Mouse (Mus musculus) embryonic facial prominence, embryonic 14.5 days (tissue): ENCODE data around the gene Gm45716. TPM values are rescaled to one million over a fixed set of nuclear protein-coding genes. Genes with fewer than 3 reads are reported as not detected.

ENCODE experiments used
- ATAC-seq: fragments of 200-750 bp; cut with Nextera tagmentation; 2 replicates; pipeline ENCODE4 v1.8.0; 2017; ENCODE audit warnings: low read depth, moderate number of reproducible peaks, moderate TSS enrichment
- DNase-seq: peaks from one replicate; pipeline ENCODE4 v3.0.0-alpha.2; 2015; ENCODE audit warnings: low spot score
- H3K27ac ChIP-seq: fragments of 300-500 bp; sonication (generic); replicated peaks from 2 replicates; pipeline ENCODE4 v1.5.1; 2014; ENCODE audit warnings: low read depth, mild to moderate bottlenecking, low read length, moderate library complexity
- H3K27me3 ChIP-seq: fragments of 300-500 bp; sonication (generic); replicated peaks from 2 replicates; pipeline ENCODE4 v1.6.1; 2014; ENCODE audit warnings: low read length; ENCODE audit not compliant: control insufficient read depth, insufficient read depth
- H3K36me3 ChIP-seq: fragments of 300-500 bp; sonication (generic); 2 replicates; pipeline ENCODE4 v1.6.1; 2014; ENCODE audit warnings: low read length, mixed read lengths; ENCODE audit not compliant: control insufficient read depth, insufficient read depth
- H3K4me1 ChIP-seq: fragments of 300-500 bp; sonication (generic); 2 replicates; pipeline ENCODE4 v1.6.1; 2014; ENCODE audit warnings: antibody characterized with exemption, low read length; ENCODE audit not compliant: control insufficient read depth, insufficient read depth
- H3K4me2 ChIP-seq: fragments of 300-500 bp; sonication (generic); 2 replicates; pipeline ENCODE4 v1.6.1; 2014; ENCODE audit warnings: low read depth, mild to moderate bottlenecking, low read length, moderate library complexity, mixed read lengths
- H3K4me3 ChIP-seq: fragments of 300-500 bp; sonication (generic); 2 replicates; pipeline ENCODE4 v1.5.1; 2014; ENCODE audit warnings: low read depth, mild to moderate bottlenecking, low read length
- H3K9ac ChIP-seq: fragments of 300-500 bp; sonication (generic); 2 replicates; pipeline ENCODE4 v1.6.1; 2014; ENCODE audit warnings: low read depth, mild to moderate bottlenecking, low read length, moderate library complexity, mixed read lengths
- H3K9me3 ChIP-seq: fragments of 300-500 bp; sonication (generic); 2 replicates; pipeline ENCODE4 v1.6.1; 2016; ENCODE audit warnings: low read length; ENCODE audit not compliant: control insufficient read depth
- WGBS: fragments of 180-500 bp; shearing (Covaris S2); extraction: QIAGEN DNeasy Blood & Tissue Kit; methylation state at CpG from one replicate; pipeline ENCODE4 v1.1.7; 2014; 5-methylcytosine and 5-hydroxymethylcytosine counted together
- polyA plus RNA-seq: library from polyadenylated mRNA; unstranded; fragments of >200 nt; fragmentation: Nextera tagmentation; extraction: Ambion mirVana; gene quantifications from 2 replicates; pipeline ENCODE4 v1.2.1, GENCODE M21; 2014

Gene Gm45716
- polyA plus RNA-seq, 1 experiment from 2014 or later, result 11.5 TPM

DNA sequence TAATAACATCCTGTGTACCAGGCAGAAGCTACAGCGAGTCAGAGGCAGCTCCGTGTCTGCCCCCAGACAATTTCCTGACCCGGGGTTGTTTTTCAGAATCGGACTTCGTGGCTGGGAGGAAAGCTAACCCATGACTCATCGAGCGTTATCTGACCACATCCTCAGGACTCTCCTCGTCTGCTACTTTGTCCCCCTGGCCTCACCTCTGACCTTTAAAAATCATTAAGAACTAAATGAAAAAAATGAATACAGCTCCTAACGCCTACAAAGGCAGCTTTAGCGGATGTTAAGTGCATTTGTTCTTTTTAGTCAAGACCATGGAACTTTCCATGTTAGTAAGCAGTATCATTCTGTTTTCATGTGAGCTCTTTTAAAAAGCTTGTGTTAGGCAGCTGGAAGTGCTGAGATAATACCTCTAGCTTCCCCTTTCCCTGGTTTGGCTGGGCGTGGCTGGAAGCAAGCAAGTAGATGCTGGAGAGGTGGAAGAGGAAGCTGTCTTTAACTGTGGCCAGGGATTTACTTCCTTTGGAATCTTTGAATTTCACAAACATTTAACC lies 37.5 kb downstream of the Gm45716 start:
- Histone ChIP-seq H3K4me1 (peaks cover 11% of the 10 kb centered on the region), H3K9ac (no peak overlapping the region), H3K4me3 (no peak overlapping the region), H3K27ac (no peak overlapping the region), H3K4me2 (no peak overlapping the region), H3K36me3 (no peaks in the 10 kb centered on the region), H3K9me3 (no peaks in the 10 kb centered on the region), H3K27me3 (no peaks in the 10 kb centered on the region)
- DNase-seq (peak; percentile 17), ATAC-seq (no peak)
- WGBS, result 42% methylated on average over 11 of the region's 11 CpGs

DNA sequence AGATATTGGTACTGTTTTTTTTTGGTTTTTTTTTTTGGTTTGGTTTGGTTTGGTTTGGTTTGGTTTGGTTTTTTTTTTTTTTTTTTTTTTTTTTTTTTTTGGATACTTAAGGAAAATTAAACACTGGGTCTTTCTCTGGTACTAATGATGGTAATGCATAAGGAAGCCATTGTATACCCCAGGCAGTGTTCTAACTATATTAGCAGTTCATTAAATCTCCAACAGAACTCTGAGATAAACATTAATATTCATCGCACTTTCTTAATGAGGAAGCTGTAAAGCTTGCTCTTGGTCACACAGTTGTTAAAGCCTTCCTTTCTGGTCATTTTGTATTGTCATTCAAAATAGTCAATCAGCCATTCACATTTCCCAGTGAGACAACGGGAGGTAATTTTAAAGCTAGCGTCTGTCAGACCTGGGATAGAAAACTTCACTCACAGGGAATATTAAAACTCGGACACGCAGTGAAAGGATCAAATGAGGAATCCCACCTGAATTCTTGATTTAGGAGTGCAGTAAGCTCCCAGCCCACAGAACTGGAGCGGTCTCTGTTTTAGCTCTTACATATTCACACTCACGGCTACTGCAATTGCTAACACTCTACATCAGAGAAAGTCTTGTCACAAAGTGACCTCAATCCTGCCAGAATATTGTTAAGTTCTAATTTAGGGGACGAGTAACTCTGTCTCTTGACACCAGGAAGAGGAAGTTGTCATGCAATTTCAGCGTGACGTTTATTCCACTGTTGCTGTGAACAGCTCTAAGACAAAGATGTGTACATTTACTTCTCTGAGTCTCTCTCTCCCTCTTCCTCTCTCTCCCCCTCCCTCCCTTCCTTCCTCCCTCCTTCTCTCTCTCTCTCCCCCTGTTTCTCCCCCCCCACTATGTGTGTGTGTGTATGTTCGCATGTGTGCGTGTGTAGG lies 39.8 kb downstream of the Gm45716 start:
- H3K4me2 ChIP-seq, result no peak overlapping the region
- no peak overlapping the region for H3K27ac ChIP-seq
- WGBS, result 65% methylated on average over 12 of the region's 12 CpGs
- peaks cover 5% of the 10 kb centered on the region; the same call in 1 of the 2 replicates for H3K4me1 ChIP-seq
- no peak overlapping the region for H3K9ac ChIP-seq
- no peak for DNase-seq
- H3K36me3 ChIP-seq, result no peaks in the 10 kb centered on the region
- no peaks in the 10 kb centered on the region for H3K9me3 ChIP-seq
- H3K4me3 ChIP-seq, result no peak overlapping the region
- no peaks in the 10 kb centered on the region for H3K27me3 ChIP-seq
- ATAC-seq, result no peak

DNA sequence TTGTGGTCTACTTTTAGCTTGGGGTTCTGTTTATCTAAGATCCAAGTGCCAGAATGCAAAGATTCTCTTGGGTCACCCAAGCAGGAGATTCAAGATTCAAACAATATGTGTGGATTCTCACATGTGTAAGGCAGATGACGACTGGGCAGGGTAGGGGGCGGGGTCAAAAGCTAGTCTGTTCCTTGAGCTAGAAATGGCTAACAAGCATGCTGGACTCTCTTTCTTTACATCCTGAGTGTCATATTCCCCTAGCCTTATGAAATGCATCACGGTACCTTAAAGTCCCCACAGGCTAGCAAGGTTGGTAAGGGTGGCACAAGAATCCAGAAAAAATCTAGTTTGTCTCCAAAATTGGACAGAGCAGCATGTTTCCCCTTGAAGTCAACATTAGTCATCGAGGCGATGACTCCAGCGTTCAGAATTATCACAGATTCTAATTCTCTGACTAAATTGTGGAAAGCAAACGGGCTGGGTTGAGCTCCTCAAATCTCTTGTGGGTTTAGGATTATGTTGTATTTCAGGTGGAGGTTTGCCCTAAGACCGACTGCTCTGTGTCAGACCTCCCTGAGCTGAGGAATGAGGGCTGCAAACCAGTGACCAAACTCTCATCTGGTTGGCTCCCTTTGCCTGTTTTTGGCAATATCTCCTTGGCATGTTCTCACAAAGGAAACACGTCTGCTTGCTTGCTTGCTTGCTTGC lies 40.9 kb downstream of the Gm45716 start:
- H3K27me3 ChIP-seq, result no peaks in the 10 kb centered on the region
- no peak overlapping the region for H3K4me2 ChIP-seq
- ATAC-seq, result no peak
- H3K27ac ChIP-seq, result no peak overlapping the region
- H3K4me1 ChIP-seq, result peaks cover 5% of the 10 kb centered on the region; the same call in 1 of the 2 replicates
- no peak overlapping the region for H3K4me3 ChIP-seq
- H3K36me3 ChIP-seq, result no peaks in the 10 kb centered on the region
- H3K9ac ChIP-seq, result no peak overlapping the region
- no peaks in the 10 kb centered on the region for H3K9me3 ChIP-seq
- WGBS, result 66% methylated on average over 9 of the region's 9 CpGs
- DNase-seq, result no peak

DNA sequence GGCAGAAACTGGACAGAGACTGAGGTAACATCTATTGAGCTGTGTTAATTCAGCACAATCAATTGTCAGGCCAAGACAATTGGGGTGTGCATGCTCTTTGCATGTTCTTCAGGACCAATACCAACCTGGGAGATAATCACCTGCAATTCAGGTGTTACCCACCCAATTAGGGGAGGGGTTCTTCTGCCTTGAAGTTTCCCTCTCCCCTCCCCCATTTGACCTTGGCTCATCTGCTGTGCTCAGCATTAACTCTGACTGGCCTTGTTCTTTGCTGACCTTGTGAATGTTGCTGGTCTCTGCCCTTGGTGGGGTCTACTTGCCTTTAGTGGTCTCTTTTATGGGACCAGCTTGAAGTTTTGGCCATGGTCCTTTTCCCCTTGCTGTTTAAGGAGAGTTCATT lies 42.3 kb downstream of the Gm45716 start:
- DNase-seq, result no peak
- Histone ChIP-seq H3K27me3 (no peaks in the 10 kb centered on the region), H3K9ac (no peak overlapping the region), H3K4me2 (no peak overlapping the region), H3K36me3 (no peaks in the 10 kb centered on the region), H3K4me1 (peaks cover 5% of the 10 kb centered on the region; the same call in 1 of the 2 replicates), H3K9me3 (no peaks in the 10 kb centered on the region), H3K4me3 (no peak overlapping the region), H3K27ac (no peak overlapping the region)
- ATAC-seq, result no peak

DNA sequence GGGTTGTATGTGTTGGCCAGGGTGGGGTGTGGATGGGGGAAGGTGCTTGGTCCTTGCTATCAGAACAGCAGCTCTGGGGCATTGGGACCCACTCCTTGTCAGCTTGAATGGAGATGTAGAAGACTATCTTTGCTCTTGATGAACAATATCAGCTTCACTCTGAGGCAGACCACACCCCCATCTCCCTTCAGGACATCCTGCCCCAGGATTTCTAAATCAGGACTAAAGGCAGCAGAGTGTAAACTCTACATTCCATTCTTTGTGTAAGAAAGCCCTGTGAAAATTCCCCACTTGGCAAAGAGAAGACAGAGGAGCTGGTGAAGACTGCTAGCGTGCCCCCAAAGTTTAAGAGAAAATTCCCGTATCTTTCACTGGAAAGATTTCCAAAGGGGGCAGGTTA lies 43.2 kb downstream of the Gm45716 start:
- Histone ChIP-seq H3K36me3 (no peaks in the 10 kb centered on the region), H3K4me3 (no peak overlapping the region), H3K9ac (no peak overlapping the region), H3K27me3 (no peaks in the 10 kb centered on the region), H3K9me3 (no peaks in the 10 kb centered on the region), H3K4me2 (no peak overlapping the region), H3K4me1 (peaks cover 5% of the 10 kb centered on the region; the same call in 1 of the 2 replicates), H3K27ac (no peak overlapping the region)
- no peak for ATAC-seq
- 56% methylated on average over 2 of the region's 2 CpGs for WGBS
- peak; percentile 27 for DNase-seq

DNA sequence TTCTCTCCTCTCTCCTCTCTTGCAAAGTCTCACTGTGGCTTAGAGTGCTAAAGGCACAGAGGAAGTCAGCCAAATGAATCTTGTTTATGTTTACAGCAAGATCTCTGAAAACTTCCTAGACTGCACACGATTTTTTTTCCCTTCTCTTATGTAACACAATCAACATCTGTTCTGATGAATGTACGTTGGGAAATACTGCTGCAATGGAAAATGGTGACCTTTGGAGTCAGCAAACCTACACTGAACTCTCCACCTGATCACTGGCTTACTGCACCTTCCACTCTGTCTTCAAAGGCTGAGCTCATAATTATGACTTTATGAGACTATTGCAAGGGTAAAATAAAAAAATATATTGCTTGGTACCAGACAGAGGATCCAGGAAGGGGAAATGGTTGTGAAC lies 44.1 kb downstream of the Gm45716 start:
- Histone ChIP-seq H3K27ac (no peak overlapping the region), H3K27me3 (no peaks in the 10 kb centered on the region), H3K4me3 (no peak overlapping the region), H3K9ac (no peak overlapping the region), H3K4me2 (no peak overlapping the region), H3K9me3 (no peaks in the 10 kb centered on the region), H3K4me1 (peaks cover 5% of the 10 kb centered on the region; the same call in 1 of the 2 replicates), H3K36me3 (no peaks in the 10 kb centered on the region)
- DNase-seq (no peak), ATAC-seq (no peak)
- WGBS, result 39% methylated on average over 2 of the region's 2 CpGs

DNA sequence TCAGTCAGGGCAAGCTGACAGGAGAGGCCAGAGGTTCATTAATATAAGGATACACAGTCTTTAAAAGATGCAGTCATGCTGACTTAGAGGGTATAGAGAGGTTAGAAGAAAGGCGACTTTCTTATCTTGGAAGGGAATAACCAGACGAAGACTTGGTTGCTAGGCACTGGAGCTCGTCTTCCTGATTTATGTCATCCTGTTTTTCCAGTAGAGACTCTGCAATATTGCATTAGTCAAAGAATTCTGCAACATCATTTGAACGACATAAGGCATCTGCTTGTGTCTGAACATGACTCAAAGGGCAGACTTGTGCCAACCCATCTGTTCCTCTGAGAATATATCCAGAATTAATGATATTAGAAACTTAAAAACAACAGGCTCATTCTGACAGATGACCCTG lies 45.2 kb downstream of the Gm45716 start:
- Histone ChIP-seq H3K9me3 (no peaks in the 10 kb centered on the region), H3K36me3 (no peaks in the 10 kb centered on the region), H3K27me3 (no peaks in the 10 kb centered on the region), H3K4me2 (no peak overlapping the region), H3K27ac (no peak overlapping the region), H3K9ac (no peak overlapping the region), H3K4me3 (no peak overlapping the region), H3K4me1 (peaks cover 5% of the 10 kb centered on the region; the same call in 1 of the 2 replicates)
- DNase-seq (peak; percentile 21), ATAC-seq (no peak)
- WGBS, result 48% methylated on average over 4 of the region's 4 CpGs

DNA sequence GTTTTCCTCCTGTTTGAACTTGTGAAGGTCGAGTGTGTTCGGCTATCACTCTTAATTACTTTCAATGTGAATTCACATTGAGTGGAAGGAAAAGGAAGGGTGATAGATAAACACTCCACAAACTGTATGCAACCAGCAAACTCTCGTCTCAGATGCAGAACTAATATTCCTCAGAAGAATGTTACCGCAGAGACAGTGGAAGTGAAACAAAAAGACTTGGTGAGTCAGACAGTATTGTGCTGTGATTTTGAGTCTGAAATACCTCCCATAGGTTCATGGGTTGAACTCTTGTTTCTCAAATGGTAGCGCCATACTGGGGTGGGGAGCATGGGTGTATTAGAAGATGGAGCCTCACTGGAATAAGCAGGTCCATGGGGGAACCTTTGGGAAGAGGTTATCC lies 47.7 kb downstream of the Gm45716 start:
- Histone ChIP-seq H3K4me3 (no peak overlapping the region), H3K36me3 (no peaks in the 10 kb centered on the region), H3K27ac (no peak overlapping the region), H3K4me2 (no peak overlapping the region), H3K9me3 (no peaks in the 10 kb centered on the region), H3K27me3 (no peaks in the 10 kb centered on the region), H3K9ac (no peak overlapping the region), H3K4me1 (peaks cover 2% of the 10 kb centered on the region; the same call in 1 of the 2 replicates)
- 73% methylated on average over 5 of the region's 5 CpGs for WGBS
- ATAC-seq (no peak), DNase-seq (no peak)
